Mouse (Mus musculus) hindbrain, embryonic 16.5 days (tissue): ENCODE data around the gene Pih1d1. TPM values are rescaled to one million over a fixed set of nuclear protein-coding genes. Genes with fewer than 3 reads are reported as not detected.

Experiments
- ATAC-seq: fragments of 200-750 bp; cut with Nextera tagmentation; 2 replicates; pipeline ENCODE4 v1.8.0; 2017; ENCODE audit warnings: moderate TSS enrichment, moderate library complexity
- H3K27ac ChIP-seq: fragments of 300-500 bp; sonication (generic); 2 replicates; pipeline ENCODE4 v1.5.1; 2014; ENCODE audit warnings: low read depth, mild to moderate bottlenecking, control low read depth, low read length, moderate library complexity
- H3K27me3 ChIP-seq: fragments of 300-500 bp; sonication (generic); replicated peaks from 2 replicates; pipeline ENCODE4 v1.6.1; 2014; ENCODE audit warnings: low read length; ENCODE audit not compliant: control insufficient read depth, insufficient read depth
- H3K36me3 ChIP-seq: fragments of 300-500 bp; sonication (generic); 2 replicates; pipeline ENCODE4 v1.6.1; 2014; ENCODE audit warnings: mild to moderate bottlenecking, low read length, moderate library complexity, mixed read lengths; ENCODE audit not compliant: control insufficient read depth, insufficient read depth
- H3K4me1 ChIP-seq: fragments of 300-500 bp; sonication (generic); 2 replicates; pipeline ENCODE4 v1.6.1; 2014; ENCODE audit warnings: low read depth, low read length; ENCODE audit not compliant: control insufficient read depth, insufficient read depth
- H3K4me2 ChIP-seq: fragments of 300-500 bp; sonication (generic); 2 replicates; pipeline ENCODE4 v1.6.1; 2014; ENCODE audit warnings: mild to moderate bottlenecking, low read length, control low read depth, moderate library complexity
- H3K4me3 ChIP-seq: fragments of 300-500 bp; sonication (generic); 2 replicates; pipeline ENCODE4 v1.5.1; 2014; ENCODE audit warnings: mild to moderate bottlenecking, low read length, control low read depth, moderate library complexity
- H3K9ac ChIP-seq: fragments of 300-500 bp; sonication (generic); 2 replicates; pipeline ENCODE4 v1.6.1; 2014; ENCODE audit warnings: low read depth, mild to moderate bottlenecking, control low read depth, low read length, moderate library complexity
- H3K9me3 ChIP-seq: fragments of 300-500 bp; sonication (generic); 2 replicates; pipeline ENCODE4 v1.6.1; 2014; ENCODE audit warnings: mild to moderate bottlenecking, low read length, moderate library complexity; ENCODE audit not compliant: control insufficient read depth
- WGBS: fragments of 180-500 bp; shearing (Covaris S2); extraction: QIAGEN DNeasy Blood & Tissue Kit; methylation state at CpG from one replicate; pipeline ENCODE4 v1.1.7; 2014; 5-methylcytosine and 5-hydroxymethylcytosine counted together
- polyA plus RNA-seq: library from polyadenylated mRNA; unstranded; fragments of >200 nt; fragmentation: Nextera tagmentation; extraction: Ambion mirVana; gene quantifications from 2 replicates; pipeline ENCODE4 v1.2.1, GENCODE M21; 2015

The Pih1d1 gene
- polyA plus RNA-seq, 1 experiment from 2014 or later = 97.6 TPM

DNA sequence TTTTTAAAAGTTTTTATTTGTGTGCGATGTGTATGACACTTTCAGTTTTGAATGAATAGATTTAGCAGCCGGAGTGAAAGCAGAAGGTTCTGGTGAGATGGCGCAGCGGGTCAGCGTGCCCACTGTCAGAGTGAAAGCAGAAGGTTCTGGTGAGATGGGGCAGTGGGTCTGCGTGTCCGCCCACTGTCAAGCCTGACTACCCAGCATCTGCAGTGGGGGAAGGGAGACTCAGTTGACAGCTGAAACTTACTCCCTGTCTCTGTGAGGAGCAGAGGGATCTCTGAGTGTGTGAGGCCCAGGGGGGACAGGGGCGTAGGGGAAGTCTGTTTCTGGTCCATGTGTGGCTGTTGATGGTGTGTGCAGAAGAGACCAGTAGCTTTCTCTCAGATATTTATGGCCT is 36.5 kb upstream of the Pih1d1 start:
- Histone ChIP-seq H3K4me2 (no peak overlapping the region), H3K4me1 (peaks cover 4% of the 10 kb centered on the region), H3K27ac (no peak overlapping the region), H3K36me3 (peaks cover 30% of the 10 kb centered on the region), H3K9me3 (no peaks in the 10 kb centered on the region), H3K27me3 (no peaks in the 10 kb centered on the region), H3K9ac (no peak overlapping the region), H3K4me3 (no peak overlapping the region)
- WGBS = 73% methylated on average over 8 of the region's 8 CpGs
- ATAC-seq = no peak

DNA sequence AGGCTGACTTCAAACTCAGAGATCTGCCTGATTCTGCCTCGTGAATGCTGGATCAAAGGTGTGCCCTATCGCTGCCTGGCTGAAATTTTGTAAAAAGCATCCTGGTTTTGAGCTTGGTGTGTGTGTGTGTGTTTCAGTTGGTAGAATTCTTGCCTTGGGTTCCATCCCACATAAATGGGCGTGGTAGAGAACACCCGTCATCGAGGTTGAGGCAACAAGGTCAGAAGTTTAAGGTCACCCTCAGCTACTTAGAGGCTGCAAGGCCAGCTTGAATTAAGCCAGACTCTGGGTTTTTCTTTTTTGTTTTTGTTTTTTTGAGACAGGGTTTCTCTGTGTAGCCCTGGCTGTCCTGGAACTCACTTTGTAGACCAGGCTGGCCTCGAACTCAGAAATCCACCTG is 35.8 kb upstream of the Pih1d1 start:
- H3K27ac ChIP-seq = no peak overlapping the region
- no peak overlapping the region for H3K4me3 ChIP-seq
- no peaks in the 10 kb centered on the region for H3K27me3 ChIP-seq
- no peak overlapping the region for H3K4me2 ChIP-seq
- H3K9me3 ChIP-seq = no peaks in the 10 kb centered on the region
- peaks cover 11% of the 10 kb centered on the region for H3K4me1 ChIP-seq
- ATAC-seq = no peak
- H3K36me3 ChIP-seq = peaks cover 36% of the 10 kb centered on the region
- no peak overlapping the region for H3K9ac ChIP-seq
- 90% methylated on average over 6 of the region's 6 CpGs for WGBS

DNA sequence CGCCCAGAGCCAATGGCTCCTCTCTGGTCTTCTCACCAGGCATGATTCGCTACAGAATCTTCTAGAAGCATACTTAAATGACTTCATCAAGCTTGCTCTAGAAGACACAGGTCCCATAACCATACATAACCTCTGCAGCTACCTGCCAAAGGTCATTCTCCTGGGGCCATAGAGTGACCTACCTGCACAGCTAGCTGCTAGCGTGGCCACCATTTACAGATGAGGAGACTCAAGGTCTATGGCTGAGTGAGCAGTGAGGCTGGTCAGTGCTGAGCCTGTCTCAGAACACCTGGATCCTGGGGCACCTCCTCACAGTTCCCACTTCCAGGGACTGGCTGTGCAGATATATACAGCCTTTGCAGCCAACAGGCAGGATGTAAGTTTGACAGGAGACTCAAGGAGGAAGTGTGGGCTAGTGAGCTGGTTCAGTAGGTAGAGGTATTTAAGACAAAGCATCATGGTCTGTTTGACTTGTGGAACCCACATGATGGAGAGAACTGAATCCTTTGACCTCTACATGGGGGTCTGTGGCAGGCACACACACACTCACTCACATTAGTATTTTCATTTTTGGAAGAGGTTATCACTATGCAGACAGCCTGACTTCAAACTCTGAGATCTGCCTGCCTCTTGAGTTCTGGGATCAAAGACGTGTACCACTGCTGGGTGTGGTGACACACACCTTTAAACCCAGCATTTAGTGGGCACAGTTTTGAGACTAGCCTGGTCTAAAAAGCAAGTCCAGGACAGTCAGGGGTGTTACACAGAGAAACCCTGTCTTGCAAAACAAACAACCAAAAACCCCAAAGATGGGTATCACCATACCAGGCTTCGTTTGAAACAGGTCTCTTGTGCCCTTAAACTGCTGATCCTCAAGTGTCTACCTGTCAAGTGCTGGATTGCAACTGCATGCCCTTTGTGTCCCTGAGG is 34.1 kb upstream of the Pih1d1 start:
- Histone ChIP-seq H3K9me3 (no peaks in the 10 kb centered on the region), H3K27me3 (no peaks in the 10 kb centered on the region), H3K9ac (no peak overlapping the region), H3K4me2 (no peak overlapping the region), H3K27ac (peak overlapping the region; percentile 23; the same call in 1 of the 2 replicates), H3K4me3 (no peak overlapping the region), H3K36me3 (peaks cover 37% of the 10 kb centered on the region), H3K4me1 (peaks cover 14% of the 10 kb centered on the region)
- 86% methylated on average over 5 of the region's 5 CpGs for WGBS
- no peak for ATAC-seq

DNA sequence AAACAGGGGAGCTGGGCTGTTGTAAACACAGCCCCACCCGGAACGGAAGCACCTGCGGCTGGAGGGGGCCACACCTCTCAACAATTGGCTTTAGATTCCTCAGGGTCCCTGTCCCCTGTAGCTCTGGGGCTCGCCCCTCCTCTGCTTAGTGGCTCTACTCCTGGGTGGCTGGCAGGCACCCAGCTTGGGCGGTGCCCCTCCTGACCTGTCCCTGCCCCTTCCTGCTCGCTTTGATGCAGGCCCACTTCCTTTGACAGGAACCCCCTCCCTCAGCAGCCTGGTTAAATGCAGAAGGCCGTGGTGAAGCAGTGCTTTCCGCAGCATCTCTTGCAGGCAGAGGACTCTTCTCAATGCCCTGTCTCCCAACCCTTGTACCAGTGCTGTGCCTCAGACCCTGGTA is 32.7 kb upstream of the Pih1d1 start:
- Histone ChIP-seq H3K27me3 (no peaks in the 10 kb centered on the region), H3K9ac (no peak overlapping the region), H3K9me3 (no peaks in the 10 kb centered on the region), H3K27ac (no peak overlapping the region), H3K4me3 (no peak overlapping the region), H3K36me3 (peaks cover 50% of the 10 kb centered on the region), H3K4me2 (no peak overlapping the region), H3K4me1 (peaks cover 18% of the 10 kb centered on the region)
- WGBS = 65% methylated on average over 8 of the region's 8 CpGs
- ATAC-seq = no peak

DNA sequence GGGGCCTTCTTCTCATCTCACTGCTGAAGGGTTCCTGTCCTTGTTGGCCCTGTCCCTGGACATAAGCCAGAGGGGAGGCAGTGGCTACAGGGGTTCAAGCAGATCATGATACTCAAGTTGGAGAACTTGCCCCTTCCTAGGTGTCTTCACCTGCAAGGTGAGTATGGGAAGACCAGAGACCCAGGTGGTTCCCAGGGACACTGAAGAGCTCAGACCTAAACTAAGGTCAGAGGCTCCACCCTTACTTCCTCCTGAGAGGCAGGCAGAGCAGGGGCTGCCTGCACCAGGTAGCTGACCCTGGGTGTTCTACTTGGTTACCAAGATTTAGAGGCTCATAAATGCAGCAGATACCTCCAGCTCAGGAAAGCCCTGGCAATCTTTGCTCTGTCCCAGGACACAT is 32.1 kb upstream of the Pih1d1 start:
- no peak overlapping the region for H3K9ac ChIP-seq
- no peaks in the 10 kb centered on the region for H3K27me3 ChIP-seq
- no peak overlapping the region for H3K4me2 ChIP-seq
- H3K27ac ChIP-seq = no peak overlapping the region
- H3K36me3 ChIP-seq = peaks cover 54% of the 10 kb centered on the region
- no peak overlapping the region for H3K4me3 ChIP-seq
- no peak for ATAC-seq
- H3K4me1 ChIP-seq = peaks cover 23% of the 10 kb centered on the region
- H3K9me3 ChIP-seq = no peaks in the 10 kb centered on the region

DNA sequence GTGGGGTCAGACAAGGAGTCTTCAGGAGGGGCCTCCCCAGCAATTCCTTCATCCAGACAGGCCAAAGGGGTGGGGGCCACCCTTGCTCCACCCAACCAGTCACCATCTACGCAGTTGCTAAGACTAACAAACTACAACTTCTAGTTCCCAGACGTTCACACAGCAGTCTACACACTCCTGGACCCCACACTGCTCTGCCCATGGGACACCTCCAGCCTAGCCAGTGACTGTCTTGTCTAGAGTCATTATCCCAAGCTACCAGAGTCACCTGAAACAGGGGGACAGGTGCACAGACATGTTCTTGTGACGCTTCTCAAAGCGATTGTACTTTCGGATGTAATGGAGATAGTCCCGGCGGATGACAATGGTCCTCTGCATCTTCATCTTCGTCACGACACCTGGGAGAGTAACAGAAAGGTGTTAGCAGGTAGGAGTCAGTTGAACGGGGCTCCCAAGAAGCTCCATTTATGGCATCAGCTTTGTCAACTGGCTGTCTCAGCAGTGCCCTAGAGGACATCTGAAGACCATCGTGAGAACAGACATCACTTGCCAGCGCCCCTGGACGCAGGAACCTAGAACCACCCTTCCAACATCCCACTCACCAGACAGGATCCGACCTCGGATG is 31.4 kb upstream of the Pih1d1 start:
- H3K4me3 ChIP-seq = peak overlapping the region; percentile 83
- H3K4me1 ChIP-seq = peaks cover 30% of the 10 kb centered on the region
- 85% methylated on average over 15 of the region's 15 CpGs for WGBS
- H3K9me3 ChIP-seq = no peaks in the 10 kb centered on the region
- peak overlapping the region; percentile 76 for H3K4me2 ChIP-seq
- H3K27ac ChIP-seq = no peak overlapping the region
- H3K36me3 ChIP-seq = peaks cover 54% of the 10 kb centered on the region
- H3K9ac ChIP-seq = peak overlapping the region; percentile 91
- no peak for ATAC-seq
- no peaks in the 10 kb centered on the region for H3K27me3 ChIP-seq

DNA sequence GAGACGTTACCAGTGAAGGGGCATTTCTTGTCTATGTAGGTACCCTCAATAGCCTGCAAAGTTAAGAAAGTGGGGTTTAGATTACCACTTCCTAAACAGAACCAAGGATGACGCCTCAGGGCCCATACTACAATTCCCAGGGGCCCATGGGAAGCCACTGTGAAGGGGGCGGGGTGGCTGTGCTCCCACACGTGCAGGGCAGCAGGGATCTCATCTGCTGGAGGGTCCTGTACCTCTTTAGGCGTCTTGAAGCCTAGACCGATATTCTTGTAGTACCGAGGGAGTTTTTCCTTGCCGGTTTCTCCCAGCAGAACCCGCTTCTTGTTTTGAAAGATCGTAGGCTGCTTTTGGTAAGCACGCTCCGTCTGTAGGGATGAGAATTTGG is 30.9 kb upstream of the Pih1d1 start:
- H3K27me3 ChIP-seq = no peaks in the 10 kb centered on the region
- peak overlapping the region; percentile 83 for H3K4me3 ChIP-seq
- peak overlapping the region; percentile 76 for H3K4me2 ChIP-seq
- no peak overlapping the region for H3K27ac ChIP-seq
- peak overlapping the region; percentile 91 for H3K9ac ChIP-seq
- H3K36me3 ChIP-seq = peaks cover 54% of the 10 kb centered on the region
- H3K9me3 ChIP-seq = no peaks in the 10 kb centered on the region
- WGBS = 25% methylated on average over 12 of the region's 12 CpGs
- no peak for ATAC-seq
- peaks cover 32% of the 10 kb centered on the region for H3K4me1 ChIP-seq

DNA sequence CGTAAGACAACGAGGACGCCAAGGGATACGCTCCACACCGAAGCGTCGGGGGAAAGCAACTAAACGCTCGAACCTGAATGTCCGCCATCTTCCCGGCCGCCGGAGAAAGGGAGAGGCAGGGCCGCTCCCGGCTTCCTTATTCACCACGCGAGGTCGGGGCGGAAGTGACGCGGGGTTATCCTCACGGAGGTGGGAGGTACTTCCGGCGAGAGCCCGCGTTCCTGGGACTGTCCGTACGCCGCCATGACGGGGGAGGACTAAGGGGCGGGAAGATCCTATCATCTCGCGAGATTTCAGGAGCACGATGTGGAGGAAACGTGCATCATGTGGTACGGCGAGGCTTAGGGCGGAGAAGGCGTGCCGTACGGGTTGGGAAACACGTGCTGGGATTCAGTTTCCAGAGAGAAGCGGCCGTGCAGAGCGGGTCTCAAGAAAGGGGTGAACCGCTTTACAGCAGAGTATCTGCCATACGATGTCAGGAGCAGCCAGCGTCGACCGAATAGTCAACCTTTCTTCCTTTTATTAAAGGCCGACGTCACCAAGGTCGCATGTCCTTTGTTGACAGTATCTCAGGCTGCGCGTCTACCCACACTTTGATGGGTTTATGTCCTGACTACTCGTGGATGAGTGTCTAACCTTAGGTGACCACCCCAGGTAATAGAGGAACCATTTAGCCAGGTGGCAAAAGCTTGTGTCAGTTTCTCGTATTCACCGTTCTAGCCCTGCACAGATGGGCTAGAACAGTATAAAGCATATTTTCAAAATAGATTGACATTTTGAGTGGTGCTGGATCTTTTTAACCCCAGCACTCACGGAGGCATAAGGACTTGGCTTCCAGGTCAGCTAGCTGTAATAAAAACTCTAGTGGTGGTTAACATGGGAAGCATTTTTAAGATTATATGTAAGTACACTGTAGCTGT is 29.6 kb upstream of the Pih1d1 start, which contains the start of gene Rps11:
Rps11 (minus strand) TSS at position 216 of the 920 bp plus-strand sequence.
- H3K27ac ChIP-seq = peak within 1 kb of the TSS; percentile 83
- H3K36me3 ChIP-seq = peaks cover 48% of the 10 kb centered on the region
- H3K9me3 ChIP-seq = no peaks in the 10 kb centered on the region
- peak within 1 kb of the TSS; percentile 76 for H3K4me2 ChIP-seq
- peak within 1 kb of the TSS; percentile 83 for H3K4me3 ChIP-seq
- H3K27me3 ChIP-seq = no peaks in the 10 kb centered on the region
- H3K9ac ChIP-seq = peak within 1 kb of the TSS; percentile 91
- H3K4me1 ChIP-seq = peaks cover 33% of the 10 kb centered on the region
- under 1% methylated on average over 59 of the region's 59 CpGs for WGBS
- ATAC-seq = peak; percentile 85
